Mouse (Mus musculus): ENCODE results near the gene Ddx39.

GRCm38 (mm10) chr8:83697374-83698220 is 17.4 kb upstream of the Ddx39 start:
- no peak for TF ChIP-seq TAL1 (conservative IDR thresholded peaks at IDR 0.05; ENCODE audit: low read depth, low read length)
- no peak for TF ChIP-seq CTCF (IDR thresholded peaks at IDR 0.05; ENCODE audit: low read depth, low read length)
- no peak for TF ChIP-seq POLR2AphosphoS5 (IDR thresholded peaks at IDR 0.05; ENCODE audit: insufficient replicate concordance, low read depth, low read length)

Data from G1E (cell line).